Comparison of ENCODE assay signal across 10 mouse cellular contexts in genomic region chr11:98974871-98975719, GRCm38 (mm10). TPM values are rescaled to one million over a fixed set of nuclear protein-coding genes. Genes with fewer than 3 reads are reported as not detected.
DNase-seq lines count a peak whose midpoint lies in the region; ATAC-seq and TF ChIP-seq lines count a peak whose summit lies in the region.
"Had no signal": no experiment of that assay in that cellular context is flagged by ENCODE, and none has a peak within 500 bp of the region (broad histone marks: within the 10 kb centered on the region; RNA-seq: fewer than 3 reads in every experiment).

No protein-coding gene starts in this region.

- H3K4me1 ChIP-seq in kidney, embryonic 16.5 days (ENCODE audit: insufficient read depth, low read length), result peaks cover 13% of the 10 kb centered on the region
- H3K4me1 ChIP-seq in ES-E14 (ENCODE audit: control insufficient read depth in 2 of 2, insufficient read depth in 2 of 2, low read length in 2 of 2, poor library complexity in 1 of 2), result peaks cover 0 to 16% of the 10 kb centered on the region in 2 experiments; a peak in 3 of 4 replicates
- H3K4me1 ChIP-seq in midbrain, postnatal 0 days (ENCODE audit: insufficient read depth, low read length), result no peaks in the 10 kb centered on the region

- DNase-seq in kidney, adult 11 months, result peak; percentile 61
- DNase-seq in ES-E14 (ENCODE audit: low read depth, low spot score), result no peak
- peak; percentile 78 for DNase-seq in cerebellum, adult 8-10 months
- peak; percentile 72 to 82 for DNase-seq in frontal cortex, postnatal 25 days (ENCODE audit: low spot score in 2 of 2)
- DNase-seq in left cerebral cortex, postnatal 14 days (ENCODE audit: low spot score in 2 of 2), result peak; percentile 85 to 89
- DNase-seq in midbrain, postnatal 0 days (ENCODE audit: low spot score), result peak; percentile 89
- peak; percentile 76 for DNase-seq in testis, postnatal 14 days (ENCODE audit: low spot score)

- peak; percentile 88 for TF ChIP-seq CTCF in midbrain, postnatal 0 days (IDR thresholded peaks at IDR 0.05)

- H3K4me3 ChIP-seq in kidney, embryonic 16.5 days (ENCODE audit: low read length), result no peak overlapping the region
- no peak overlapping the region for H3K4me3 ChIP-seq in ES-E14 (ENCODE audit: insufficient read depth in 1 of 2, low read depth in 1 of 2, low read length in 2 of 2, poor library complexity in 1 of 2, severe bottlenecking in 1 of 2)
- H3K4me3 ChIP-seq in midbrain, postnatal 0 days (ENCODE audit: low read depth, low read length), result no peak overlapping the region
- H3K4me3 ChIP-seq: embryonic facial prominence, embryonic 15.5 days; megakaryocyte, embryonic 14.5 days had no signal

- peaks cover 48% of the 10 kb centered on the region for H3K36me3 ChIP-seq in kidney, embryonic 16.5 days (ENCODE audit: insufficient read depth, low read length)
- peaks cover 34% of the 10 kb centered on the region for H3K36me3 ChIP-seq in ES-E14 (ENCODE audit: control insufficient read depth, insufficient read depth, low read length, poor library complexity, severe bottlenecking)
- peaks cover 20% of the 10 kb centered on the region for H3K36me3 ChIP-seq in midbrain, postnatal 0 days (ENCODE audit: insufficient read depth, low read length)

- intact Hi-C loops in left cerebral cortex, postnatal 14 days (cut with DNase I), result loop anchor here (2.0 kb wide), 1 partner anchor 174 kb away; no protein-coding TSS in a partner anchor

- no peak overlapping the region for H3K4me2 ChIP-seq in kidney, embryonic 16.5 days (replicated peaks; ENCODE audit: low read depth, low read length)
- no peak overlapping the region for H3K4me2 ChIP-seq in midbrain, postnatal 0 days (ENCODE audit: low read depth, low read length, poor library complexity, severe bottlenecking)
- H3K4me2 ChIP-seq: embryonic facial prominence, embryonic 15.5 days had no signal

- H3K27ac ChIP-seq in kidney, embryonic 16.5 days (ENCODE audit: low read length), result no peak overlapping the region
- no peak overlapping the region for H3K27ac ChIP-seq in ES-E14 (ENCODE audit: insufficient read depth, low read depth, low read length, poor library complexity, severe bottlenecking)
- H3K27ac ChIP-seq in midbrain, postnatal 0 days (ENCODE audit: low read depth, low read length), result no peak overlapping the region
- H3K27ac ChIP-seq: embryonic facial prominence, embryonic 15.5 days had no signal

- in situ Hi-C loops in ES-E14 (cut with MboI; ENCODE audit: low sequenced_read_pairs in 2 of 2, unreplicated experiment in 2 of 2), result loop anchor here (5.0 kb wide), 2 partner anchors 48 to 58 kb away; partner anchors contain the start of gene Rara (in 1 of the 2)

- no peak overlapping the region for H3K9ac ChIP-seq in kidney, embryonic 16.5 days (replicated peaks; ENCODE audit: low read length)
- no peak overlapping the region for H3K9ac ChIP-seq in ES-E14 (ENCODE audit: insufficient read depth, low read depth, low read length, poor library complexity, severe bottlenecking)
- no peak overlapping the region for H3K9ac ChIP-seq in midbrain, postnatal 0 days (replicated peaks; ENCODE audit: low read length, poor library complexity, severe bottlenecking)
- H3K9ac ChIP-seq: embryonic facial prominence, embryonic 15.5 days had no signal

- no peak for ATAC-seq in kidney, embryonic 16.5 days (ENCODE audit: low FRiP score, low TSS enrichment)
- ATAC-seq in midbrain, postnatal 0 days (ENCODE audit: low FRiP score), result peak; percentile 15; the same call in 1 of the 2 replicates

- no peaks in the 10 kb centered on the region for H3K27me3 ChIP-seq in kidney, embryonic 16.5 days (ENCODE audit: insufficient read depth, low read length)
- H3K27me3 ChIP-seq in midbrain, postnatal 0 days (ENCODE audit: insufficient read depth, low read length), result no peaks in the 10 kb centered on the region
- H3K27me3 ChIP-seq: embryonic facial prominence, embryonic 15.5 days had no signal

- 54% methylated on average over 5 of the region's 5 CpGs for WGBS in kidney, embryonic 16.5 days
- 45% methylated on average over 5 of the region's 5 CpGs for WGBS in midbrain, postnatal 0 days

- no peaks in the 10 kb centered on the region for H3K9me3 ChIP-seq in kidney, embryonic 16.5 days (ENCODE audit: low read length)
- H3K9me3 ChIP-seq in ES-E14 (ENCODE audit: control insufficient read depth, insufficient read depth, low read depth, low read length), result no peaks in the 10 kb centered on the region
- H3K9me3 ChIP-seq in midbrain, postnatal 0 days (ENCODE audit: low read length), result no peaks in the 10 kb centered on the region
- H3K9me3 ChIP-seq: embryonic facial prominence, embryonic 15.5 days had no signal

TF ChIP-seq in ES-E14, 5 proteins besides CTCF, POLR2A, EP300 and RAD21:
- TF ChIP-seq HCFC1 (IDR thresholded peaks at IDR 0.05; ENCODE audit: borderline replicate concordance, insufficient read depth, low read length) (0 out of 2 replicates have a peak, but pooled peaks have one; percentile 37), CHD2 (IDR thresholded peaks at IDR 0.05; ENCODE audit: low read depth, low read length) (peak; percentile 37; the same call in 1 of the 2 replicates), ZNF384 (IDR thresholded peaks at IDR 0.05; ENCODE audit: low read depth, low read length) (peak; percentile 74), MAFK (IDR thresholded peaks at IDR 0.05; ENCODE audit: insufficient read depth, low read depth, low read length) (no peak), ZC3H11A (IDR thresholded peaks at IDR 0.05; ENCODE audit: borderline replicate concordance, low read depth, low read length) (peak; percentile 81)

RNA-seq across cellular contexts. Expression of gene Gjd3, which starts 7.7 kb away (rescaled TPM):
- 0.59 TPM in 1 of 2 replicates, not detected in the other for polyA plus RNA-seq in kidney, embryonic 16.5 days (2015; fragmentation: Nextera tagmentation; extraction: Ambion mirVana)
- total RNA-seq in ES-E14 (2012; rRNA removed), result 0.27 and 1.7 TPM in 2 replicates
- total RNA-seq in left cerebral cortex, postnatal 14 days (2021), result 1 to 10 TPM; 2.8 to 3.1 TPM
- total RNA-seq in midbrain, postnatal 0 days (2014; rRNA removed), result 3.0 and 5.1 TPM in 2 replicates
- 4.5 and 5.1 TPM in 2 replicates for polyA plus RNA-seq in midbrain, postnatal 0 days (2015; fragmentation: Nextera tagmentation; extraction: Ambion mirVana)

RNA-seq across cellular contexts. Expression of gene Rara, which starts 47.5 kb away (rescaled TPM):
- polyA plus RNA-seq in kidney, embryonic 16.5 days (2015; fragmentation: Nextera tagmentation; extraction: Ambion mirVana), result 31.4 and 32.5 TPM in 2 replicates
- 25.8 and 30.1 TPM in 2 replicates for total RNA-seq in ES-E14 (2012; rRNA removed)
- total RNA-seq in left cerebral cortex, postnatal 14 days (2021), result 10 to 100 TPM; 14.6 to 15.1 TPM
- 14.3 and 20.4 TPM in 2 replicates for total RNA-seq in midbrain, postnatal 0 days (2014; rRNA removed)
- 8.2 and 8.7 TPM in 2 replicates for polyA plus RNA-seq in midbrain, postnatal 0 days (2015; fragmentation: Nextera tagmentation; extraction: Ambion mirVana)

RNA-seq across cellular contexts. Expression of gene Top2a, which starts 48.9 kb away (rescaled TPM):
- 213 and 252 TPM in 2 replicates for polyA plus RNA-seq in kidney, embryonic 16.5 days (2015; fragmentation: Nextera tagmentation; extraction: Ambion mirVana)
- 353 and 381 TPM in 2 replicates for total RNA-seq in ES-E14 (2012; rRNA removed)
- total RNA-seq in left cerebral cortex, postnatal 14 days (2021), result 1 to 10 TPM; 4.1 to 4.9 TPM
- 13.9 and 21.1 TPM in 2 replicates for total RNA-seq in midbrain, postnatal 0 days (2014; rRNA removed)
- 7.4 and 10.0 TPM in 2 replicates for polyA plus RNA-seq in midbrain, postnatal 0 days (2015; fragmentation: Nextera tagmentation; extraction: Ambion mirVana)

Comparison
In these comparisons a context has a peak if more than half of its experiments do, and no peak if none do; other contexts are left out.
1. RNA of gene Top2a, which starts 48.9 kb away (total RNA-seq): 353 to 381 TPM in ES-E14; 13.9 to 21.1 TPM in midbrain, postnatal 0 days and 4.1 to 4.9 TPM in left cerebral cortex, postnatal 14 days; every median in the first group is over 10 times any median in the second.